Mouse (Mus musculus) cerebellum, postnatal 25 days (tissue): ENCODE data around the gene Mmd2.

Source experiments
- DNase-seq, 2 experiments: peaks; one replicate each; pipeline ENCODE4 v3.0.0; 2021; ENCODE audit warnings: mixed read lengths in 2 of 2

The Mmd2 gene

GRCm38 (mm10) chr5:142545014-142545795 is 63.4 kb downstream of the Mmd2 start:
- DNase-seq = no peak

- no peak for DNase-seq
Measured at GRCm38 (mm10) chr5:142537286-142537685, 71.3 kb downstream of the Mmd2 start.

GRCm38 (mm10) chr5:142535388-142535787 is 73.2 kb downstream of the Mmd2 start:
- no peak for DNase-seq

- no peak for DNase-seq
Measured at GRCm38 (mm10) chr5:142529915-142530314, 78.7 kb downstream of the Mmd2 start, which contains the start of gene Papolb. Gene Papolb, minus strand, starts transcription at chr5:142530076.

GRCm38 (mm10) chr5:142524711-142525464 is 83.7 kb downstream of the Mmd2 start:
- DNase-seq = peak in 1 of 2 experiments; percentile 43

GRCm38 (mm10) chr5:142521195-142521866 is 87.3 kb downstream of the Mmd2 start:
- no peak for DNase-seq

GRCm38 (mm10) chr5:142520360-142520759 is 88.2 kb downstream of the Mmd2 start:
- no peak for DNase-seq

GRCm38 (mm10) chr5:142518973-142519372 is 89.6 kb downstream of the Mmd2 start:
- DNase-seq = no peak
